Mouse (Mus musculus) spleen, adult 2 months (tissue): ENCODE data around the gene Atp6v0a1.

Experiments
- CTCF ChIP-seq: fragments of 200-500 bp; IDR thresholded peaks from 2 replicates; pipeline ENCODE4 v1.5.1; 2011; ENCODE audit warnings: mild to moderate bottlenecking, inconsistent platforms; ENCODE audit not compliant: insufficient read depth, insufficient read length, insufficient replicate concordance; ENCODE audit errors: extremely low read depth
- POLR2A ChIP-seq: fragments of 200-500 bp; IDR thresholded peaks from 2 replicates; pipeline ENCODE4 v1.6.1; 2011; ENCODE audit warnings: low read depth, low read length, inconsistent platforms

GRCm38 (mm10) chr11:101056885-101057284 lies 47.6 kb downstream of the Atp6v0a1 start:
- TF ChIP-seq CTCF: no peak
- TF ChIP-seq POLR2A: no peak
